Mouse (Mus musculus) liver, adult 2 months (tissue): ENCODE measurements at regions not wholly inside any gene's neighbourhood (a gene's known extent, or its start where the extent isn't known, plus 50 kb on each side); places are given as distances from the start of the nearest gene placed in this dataset.

ENCODE experiments used
- DNase-seq: peaks from one replicate; pipeline ENCODE4 v3.0.0-alpha.2; 2011; ENCODE audit warnings: low read depth, low spot score; ENCODE audit errors: extremely low read depth
- H3K27ac ChIP-seq: fragments of 200-500 bp; replicated peaks from 2 replicates; pipeline ENCODE4 v1.5.1; 2012; ENCODE audit warnings: low read depth, mild to moderate bottlenecking, control low read depth, inconsistent platforms, low read length; ENCODE audit not compliant: insufficient read depth
- H3K27me3 ChIP-seq: fragments of 200-500 bp; 2 replicates; pipeline ENCODE4 v1.6.1; 2012; ENCODE audit warnings: mild to moderate bottlenecking, moderate library complexity, low read length, inconsistent platforms; ENCODE audit not compliant: control insufficient read depth, insufficient read depth
- H3K36me3 ChIP-seq: fragments of 200-500 bp; 2 replicates; pipeline ENCODE4 v1.6.1; 2012; ENCODE audit warnings: low read length, inconsistent platforms; ENCODE audit not compliant: control insufficient read depth, insufficient read depth
- H3K4me1 ChIP-seq: fragments of 200-500 bp; 2 replicates; pipeline ENCODE4 v1.6.1; 2011; ENCODE audit warnings: low read length; ENCODE audit not compliant: control insufficient read depth, insufficient read depth
- H3K4me3 ChIP-seq: fragments of 200-500 bp; 2 replicates; pipeline ENCODE4 v1.5.1; 2011; ENCODE audit warnings: low read depth, mild to moderate bottlenecking, control low read depth, low read length, moderate library complexity; ENCODE audit not compliant: insufficient read depth
- H3K79me2 ChIP-seq: fragments of 200-500 bp; 2 replicates; pipeline ENCODE4 v1.6.1; 2012; ENCODE audit warnings: inconsistent platforms, mild to moderate bottlenecking, low read length, moderate library complexity; ENCODE audit not compliant: control insufficient read depth, insufficient read depth
- H3K9ac ChIP-seq: fragments of 200-500 bp; 2 replicates; pipeline ENCODE4 v1.6.1; 2012; ENCODE audit warnings: low read depth, mild to moderate bottlenecking, control low read depth, inconsistent platforms, low read length
- CTCF ChIP-seq: fragments of 200-500 bp; IDR thresholded peaks from 2 replicates; pipeline ENCODE4 v1.5.1; 2011; ENCODE audit warnings: low read depth, low read length, control low read depth
- POLR2A ChIP-seq: fragments of 200-500 bp; IDR thresholded peaks from 2 replicates; pipeline ENCODE4 v1.6.1; 2011; ENCODE audit warnings: low read length, control low read depth; ENCODE audit not compliant: insufficient read depth; ENCODE audit errors: extremely low read depth
- WGBS: fragments of 180-500 bp; shearing (Covaris S2); methylation state at CpG from one replicate; pipeline ENCODE4 v1.1.7; 2018; 5-methylcytosine and 5-hydroxymethylcytosine counted together

DNA sequence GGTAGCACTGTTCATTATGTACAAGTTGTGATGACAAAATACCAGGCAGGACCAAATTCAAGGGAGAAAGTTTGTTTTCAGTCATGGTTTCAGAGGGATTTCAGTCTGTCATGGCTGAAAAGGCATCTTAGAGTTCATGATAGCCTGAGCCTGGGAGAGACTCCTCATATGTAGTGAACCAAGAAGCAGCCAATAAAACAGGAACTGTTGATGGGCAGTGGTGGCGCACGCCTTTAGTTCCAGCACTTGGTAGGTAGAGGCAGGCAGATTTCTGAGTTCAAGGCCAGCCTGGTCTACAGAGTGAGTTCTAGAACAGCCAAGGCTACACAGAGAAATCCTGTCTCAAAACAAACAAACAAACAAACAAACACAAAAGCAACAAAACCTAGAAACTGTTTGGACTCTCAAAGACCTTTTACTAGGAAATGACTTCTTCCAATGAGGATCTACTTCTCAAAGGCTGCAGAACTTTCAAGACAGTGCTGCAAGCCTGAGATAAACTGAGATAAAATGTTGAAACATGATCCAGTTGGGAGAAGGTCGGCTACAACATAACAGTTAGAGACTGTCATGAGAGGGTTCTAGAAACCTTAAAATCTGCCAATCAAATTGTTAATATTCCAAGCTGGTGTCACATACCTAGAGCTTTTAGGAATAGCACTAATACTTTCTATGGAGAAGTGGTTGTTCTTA is 817.5 kb upstream of the Lcorl start:
- WGBS, result 74% methylated on average over 3 of the region's 3 CpGs
- Histone ChIP-seq H3K79me2 (no peaks in the 10 kb centered on the region), H3K36me3 (no peaks in the 10 kb centered on the region), H3K27ac (no peak overlapping the region), H3K27me3 (no peaks in the 10 kb centered on the region), H3K9ac (no peak overlapping the region), H3K4me3 (no peak overlapping the region), H3K4me1 (no peaks in the 10 kb centered on the region)
- DNase-seq, result no peak
- TF ChIP-seq POLR2A, result no peak
- TF ChIP-seq CTCF, result no peak

DNA sequence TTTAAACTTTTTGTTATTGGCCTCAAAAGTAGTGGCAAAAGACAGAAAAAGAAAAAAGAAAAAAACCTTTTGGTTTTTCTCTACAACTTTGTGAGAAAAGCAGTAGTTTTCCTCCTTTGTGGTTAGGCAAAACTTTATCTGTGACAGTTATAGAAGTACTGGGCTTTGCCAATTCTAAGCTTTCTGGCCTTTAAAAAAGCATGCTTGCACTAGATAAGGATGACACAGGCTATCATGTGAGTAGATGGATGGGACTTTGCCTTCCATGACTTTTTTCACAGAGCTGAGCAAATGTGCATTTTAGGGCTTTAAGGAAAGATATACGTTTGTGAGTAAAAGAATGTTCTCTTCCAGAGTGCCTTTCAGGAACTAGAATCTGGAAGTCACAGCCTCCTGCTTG is 816.0 kb upstream of the Lcorl start:
- DNase-seq, result no peak
- H3K4me1 ChIP-seq, result no peaks in the 10 kb centered on the region
- TF ChIP-seq CTCF (no peak), POLR2A (no peak)
- no peak overlapping the region for H3K4me3 ChIP-seq
- H3K27me3 ChIP-seq, result no peaks in the 10 kb centered on the region
- no peaks in the 10 kb centered on the region for H3K36me3 ChIP-seq
- no peaks in the 10 kb centered on the region for H3K79me2 ChIP-seq
- 72% methylated on average over 1 of the region's 1 CpGs for WGBS
- H3K9ac ChIP-seq, result no peak overlapping the region
- no peak overlapping the region for H3K27ac ChIP-seq

- DNase-seq, result no peak
- H3K4me1 ChIP-seq, result no peaks in the 10 kb centered on the region
- H3K79me2 ChIP-seq, result no peaks in the 10 kb centered on the region
- H3K9ac ChIP-seq, result no peak overlapping the region
- H3K27ac ChIP-seq, result no peak overlapping the region
- no peak for TF ChIP-seq CTCF
- TF ChIP-seq POLR2A, result no peak
- H3K4me3 ChIP-seq, result no peak overlapping the region
- 57% methylated on average over 2 of the region's 2 CpGs for WGBS
- H3K36me3 ChIP-seq, result no peaks in the 10 kb centered on the region
- no peaks in the 10 kb centered on the region for H3K27me3 ChIP-seq
These were observed 813.1 kb upstream of the Lcorl start for GRCm38 (mm10) chr5:46670484-46670883.

- Histone ChIP-seq H3K27me3 (no peaks in the 10 kb centered on the region), H3K4me1 (no peaks in the 10 kb centered on the region), H3K36me3 (no peaks in the 10 kb centered on the region), H3K27ac (no peak overlapping the region), H3K4me3 (no peak overlapping the region), H3K9ac (no peak overlapping the region), H3K79me2 (no peaks in the 10 kb centered on the region)
- no peak for TF ChIP-seq CTCF
- DNase-seq, result no peak
- 25% methylated on average over 3 of the region's 3 CpGs for WGBS
These were observed 808.8 kb upstream of the Lcorl start for GRCm38 (mm10) chr5:46666250-46666649.

DNA sequence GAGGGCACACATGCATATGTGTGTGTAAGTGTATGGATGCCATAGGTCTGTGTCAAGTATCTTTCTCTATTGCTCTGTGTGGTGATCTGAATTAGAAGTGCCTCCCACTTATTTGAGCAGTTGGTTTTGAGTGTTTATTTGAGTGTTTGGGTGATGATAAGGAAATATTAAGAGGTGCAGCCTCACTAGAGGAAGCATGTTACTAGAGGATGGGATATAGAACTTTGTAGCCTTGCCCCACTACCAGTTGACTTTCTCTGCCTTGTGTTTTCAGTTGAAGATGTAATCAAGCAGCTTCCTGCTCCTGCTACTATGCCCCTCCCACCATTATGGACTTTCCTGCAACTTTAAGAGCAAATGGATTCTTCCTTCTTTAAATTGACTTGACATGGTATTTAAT is 799.6 kb upstream of the Lcorl start:
- Histone ChIP-seq H3K4me1 (no peaks in the 10 kb centered on the region), H3K27ac (no peak overlapping the region), H3K36me3 (no peaks in the 10 kb centered on the region), H3K27me3 (no peaks in the 10 kb centered on the region), H3K79me2 (no peaks in the 10 kb centered on the region), H3K9ac (no peak overlapping the region), H3K4me3 (no peak overlapping the region)
- DNase-seq, result no peak
- TF ChIP-seq CTCF (no peak), POLR2A (no peak)

DNA sequence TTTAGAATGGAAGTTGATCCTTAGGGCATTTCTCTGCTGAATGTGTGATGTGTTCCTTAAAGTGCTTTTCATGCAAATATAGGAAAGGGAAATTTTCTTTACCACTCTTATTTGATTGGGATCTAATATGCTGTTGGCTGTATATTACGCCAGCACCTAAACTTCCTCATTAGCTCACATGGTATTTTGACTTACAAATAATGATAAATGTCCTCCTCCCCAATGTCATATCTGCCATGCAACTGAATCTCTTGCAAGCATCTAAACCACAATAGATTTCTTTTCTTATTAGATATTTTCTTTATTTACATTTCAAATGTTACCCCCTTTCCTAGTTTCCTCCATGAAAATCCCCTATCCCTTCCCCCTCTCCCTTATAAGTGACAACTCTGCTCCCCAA is 796.8 kb upstream of the Lcorl start:
- no peak overlapping the region for H3K4me3 ChIP-seq
- H3K27ac ChIP-seq, result no peak overlapping the region
- H3K27me3 ChIP-seq, result no peaks in the 10 kb centered on the region
- H3K9ac ChIP-seq, result no peak overlapping the region
- H3K36me3 ChIP-seq, result no peaks in the 10 kb centered on the region
- WGBS, result 92% methylated on average over 1 of the region's 1 CpGs
- no peaks in the 10 kb centered on the region for H3K79me2 ChIP-seq
- DNase-seq, result no peak
- TF ChIP-seq POLR2A, result no peak
- TF ChIP-seq CTCF, result no peak
- H3K4me1 ChIP-seq, result no peaks in the 10 kb centered on the region
